Mouse (Mus musculus): ENCODE measurements around the gene Gm44502.
"Not testable (repeated sequence)": the region's sequence is repeated elsewhere in the genome, so short reads cannot be mapped to it uniquely, and the experiment has no call there.

Gm44502 gene

GRCm38 (mm10) chr15:89453865-89454478 lies 24.5 kb upstream of the Gm44502 start, which contains the start of gene Mapk8ip2:
Gene Mapk8ip2, plus strand, starts transcription at chr15:89453913.
- DNase-seq (ENCODE audit: low read depth, low spot score): no peak

GRCm38 (mm10) chr15:89452906-89453864 lies 23.7 kb upstream of the Gm44502 start:
- no peak for DNase-seq (ENCODE audit: low read depth, low spot score)

- no peak for DNase-seq (ENCODE audit: low read depth, low spot score)
Measured at GRCm38 (mm10) chr15:89442486-89443070, 13.1 kb upstream of the Gm44502 start.

- DNase-seq (ENCODE audit: low read depth, low spot score): no peak
Measured at GRCm38 (mm10) chr15:89435878-89436277, 6.4 kb upstream of the Gm44502 start.

- DNase-seq (ENCODE audit: low read depth, low spot score): no peak
Measured at GRCm38 (mm10) chr15:89434136-89434535, 4.6 kb upstream of the Gm44502 start.

- no peak for DNase-seq (ENCODE audit: low read depth, low spot score)
Measured at GRCm38 (mm10) chr15:89432946-89433345, 3.5 kb upstream of the Gm44502 start.

- DNase-seq (ENCODE audit: low read depth, low spot score): no peak
Measured at GRCm38 (mm10) chr15:89431806-89432205, 2.3 kb upstream of the Gm44502 start.

GRCm38 (mm10) chr15:89431271-89431670 lies 1.8 kb upstream of the Gm44502 start:
- DNase-seq (ENCODE audit: low read depth, low spot score): no peak

- not testable (repeated sequence) for DNase-seq (ENCODE audit: low read depth, low spot score)
Measured at GRCm38 (mm10) chr15:89430771-89431170, 1.3 kb upstream of the Gm44502 start.

GRCm38 (mm10) chr15:89430341-89430740 lies 845 bp upstream of the Gm44502 start:
- DNase-seq (ENCODE audit: low read depth, low spot score): no peak

GRCm38 (mm10) chr15:89428821-89429351 lies 610 bp downstream of the Gm44502 start:
- no peak for DNase-seq (ENCODE audit: low read depth, low spot score)

GRCm38 (mm10) chr15:89428136-89428790 lies 1.2 kb downstream of the Gm44502 start:
- DNase-seq (ENCODE audit: low read depth, low spot score): no peak

- DNase-seq (ENCODE audit: low read depth, low spot score): no peak
Measured at GRCm38 (mm10) chr15:89426716-89427115, 2.8 kb downstream of the Gm44502 start.

GRCm38 (mm10) chr15:89425711-89426121 lies 3.8 kb downstream of the Gm44502 start, which contains the start of gene Cpt1b:
Gene Cpt1b, minus strand, starts transcription at chr15:89425863.
- no peak for DNase-seq (ENCODE audit: low read depth, low spot score)

GRCm38 (mm10) chr15:89424621-89425020 lies 4.9 kb downstream of the Gm44502 start:
- no peak for DNase-seq (ENCODE audit: low read depth, low spot score)

GRCm38 (mm10) chr15:89421938-89422337 lies 7.6 kb downstream of the Gm44502 start:
- no peak for DNase-seq (ENCODE audit: low read depth, low spot score)

GRCm38 (mm10) chr15:89415282-89415681 lies 14.2 kb downstream of the Gm44502 start:
- no peak for DNase-seq (ENCODE audit: low read depth, low spot score)

GRCm38 (mm10) chr15:89410118-89410517 lies 19.4 kb downstream of the Gm44502 start, which contains the start of gene Syce3:
Gene Syce3, minus strand, starts transcription at chr15:89410503.
- DNase-seq (ENCODE audit: low read depth, low spot score): no peak

GRCm38 (mm10) chr15:89406691-89407090 lies 22.8 kb downstream of the Gm44502 start:
- DNase-seq (ENCODE audit: low read depth, low spot score): no peak

- DNase-seq (ENCODE audit: low read depth, low spot score): no peak
Measured at GRCm38 (mm10) chr15:89404831-89405623, 24.5 kb downstream of the Gm44502 start.
